Mouse (Mus musculus) skeletal muscle tissue, adult 2 months (tissue): ENCODE results near the gene Btg2.

Experiments
- DNase-seq: peaks from one replicate; pipeline ENCODE4 v3.0.0-alpha.2; 2012; ENCODE audit warnings: low read depth, low spot score

The Btg2 gene

DNA sequence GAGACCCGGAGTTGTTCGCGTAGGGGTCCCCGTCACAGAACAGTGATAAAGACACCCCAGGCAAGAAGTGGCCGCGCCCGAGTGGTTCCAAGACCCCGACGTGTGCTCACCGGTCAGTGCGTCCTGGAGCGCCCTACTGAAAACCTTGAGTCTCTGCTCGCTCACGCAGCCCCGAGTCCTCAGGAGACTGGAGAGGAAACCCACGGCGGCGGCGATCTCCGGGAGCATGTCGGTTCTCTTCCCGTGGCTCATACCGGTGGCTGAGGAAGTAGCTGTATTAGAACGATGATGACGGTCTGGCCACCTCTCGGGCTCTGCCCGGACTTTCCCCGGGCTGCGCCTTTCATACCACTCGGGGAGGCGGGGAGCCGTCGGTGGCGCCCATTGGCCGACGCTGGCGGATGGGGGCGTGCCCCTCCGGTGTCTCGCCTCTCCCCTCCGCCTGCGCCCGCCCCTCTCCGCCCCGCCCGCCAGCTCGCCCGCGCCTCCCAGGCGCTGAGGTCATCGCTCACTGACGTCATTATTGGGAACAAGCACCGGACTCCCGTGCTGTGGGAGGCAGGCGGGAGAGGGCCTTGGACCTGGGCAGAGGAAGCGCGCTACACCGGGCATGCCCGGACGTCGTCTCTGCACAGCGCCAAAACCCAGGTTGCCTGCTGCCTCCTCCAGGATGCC is at the start of gene Btg2:
Gene Btg2 (minus strand): TSS at position 319 of the 675 bp plus-strand sequence.
- DNase-seq = peak; percentile 99

GRCm38 (mm10) chr1:134122195-134122594 is 43.3 kb upstream of the Btg2 start:
- no peak for DNase-seq

DNA sequence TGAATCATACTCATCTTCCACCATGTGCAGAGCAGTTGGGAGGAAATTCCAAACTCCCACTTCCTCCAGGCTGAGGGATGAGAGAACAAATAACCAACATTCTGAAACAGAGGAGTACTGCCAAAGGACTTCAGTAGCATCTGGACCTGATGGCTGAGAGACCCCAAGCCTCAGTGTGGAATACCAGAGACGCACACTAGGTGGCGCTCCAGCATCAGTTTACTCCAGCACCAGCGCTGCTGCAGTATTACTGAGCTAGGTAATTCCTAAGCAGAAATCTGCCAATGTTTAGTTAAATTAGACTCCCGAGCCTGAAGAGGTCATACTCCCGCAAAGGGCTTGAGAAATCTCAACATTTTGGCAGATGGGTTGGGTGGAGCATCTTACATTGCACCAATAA is 41.3 kb upstream of the Btg2 start:
- DNase-seq = peak; percentile 62

- no peak for DNase-seq
Observed at GRCm38 (mm10) chr1:134117110-134117509, 38.2 kb upstream of the Btg2 start.

DNA sequence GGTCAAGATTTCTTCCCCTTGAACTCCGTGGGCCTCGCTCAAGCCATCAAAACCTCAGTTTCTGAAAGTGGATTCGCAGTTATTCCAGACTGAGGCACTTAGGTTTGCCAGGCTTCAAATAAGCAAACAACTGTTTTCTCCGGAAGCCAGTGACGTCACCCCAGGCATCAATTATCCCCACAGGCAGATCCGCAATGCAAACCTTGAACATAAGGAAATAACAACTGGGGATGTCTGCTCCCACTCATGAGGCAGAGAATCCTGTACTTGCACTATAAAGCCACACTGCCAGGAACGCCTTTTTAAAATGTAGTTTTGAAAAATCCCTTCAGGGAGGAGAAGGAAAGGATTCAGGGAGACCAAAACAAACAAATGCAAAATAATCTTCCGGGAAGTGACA is 36.5 kb upstream of the Btg2 start:
- DNase-seq = no peak

DNA sequence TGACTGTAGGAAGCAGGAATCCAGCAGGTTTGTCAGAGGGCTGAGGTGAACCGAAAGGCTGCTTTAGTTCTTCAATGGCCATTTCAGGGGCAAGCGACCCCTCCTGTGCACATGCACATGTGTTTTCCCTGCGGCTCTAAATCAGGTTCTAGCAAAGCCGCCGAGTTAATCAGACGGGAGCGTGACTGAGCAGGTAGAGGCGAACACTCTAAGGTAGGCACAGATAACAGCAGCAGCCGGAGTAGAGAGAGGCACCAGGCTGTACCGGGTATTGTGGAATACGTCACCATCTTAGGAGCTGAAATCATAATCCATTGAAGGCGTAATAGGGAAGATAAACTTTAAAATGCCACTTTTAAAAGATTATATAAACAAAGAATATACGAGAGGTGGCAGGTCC is 35.8 kb upstream of the Btg2 start:
- DNase-seq = no peak

- no peak for DNase-seq
Observed at GRCm38 (mm10) chr1:134114018-134114417, 35.1 kb upstream of the Btg2 start.

DNA sequence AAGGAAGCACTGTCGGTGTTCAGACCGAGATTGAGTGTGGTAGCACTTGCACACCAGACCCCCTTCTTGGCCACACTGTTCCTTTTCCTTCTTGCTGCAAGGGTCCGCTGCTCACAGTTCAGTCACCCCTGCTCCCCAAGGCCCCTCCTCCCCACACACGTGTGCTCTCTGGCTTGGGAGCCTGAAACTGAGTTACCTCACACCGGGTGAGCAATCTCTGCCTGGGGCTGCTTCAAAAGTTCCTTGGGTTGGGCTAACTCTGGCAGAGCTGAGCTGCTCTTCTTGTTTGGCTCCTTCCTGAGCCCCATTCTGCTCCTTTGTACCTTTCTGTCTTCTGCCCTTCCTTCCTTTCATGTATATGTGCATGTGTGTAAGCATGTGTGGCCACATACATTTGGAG is 34.6 kb upstream of the Btg2 start:
- no peak for DNase-seq

- no peak for DNase-seq
Observed at GRCm38 (mm10) chr1:134110979-134111378, 32.1 kb upstream of the Btg2 start, which contains the start of gene Chit1. Chit1 (plus strand) TSS chr1:134111242.

- DNase-seq = no peak
Observed at GRCm38 (mm10) chr1:134110449-134110848, 31.5 kb upstream of the Btg2 start.

DNA sequence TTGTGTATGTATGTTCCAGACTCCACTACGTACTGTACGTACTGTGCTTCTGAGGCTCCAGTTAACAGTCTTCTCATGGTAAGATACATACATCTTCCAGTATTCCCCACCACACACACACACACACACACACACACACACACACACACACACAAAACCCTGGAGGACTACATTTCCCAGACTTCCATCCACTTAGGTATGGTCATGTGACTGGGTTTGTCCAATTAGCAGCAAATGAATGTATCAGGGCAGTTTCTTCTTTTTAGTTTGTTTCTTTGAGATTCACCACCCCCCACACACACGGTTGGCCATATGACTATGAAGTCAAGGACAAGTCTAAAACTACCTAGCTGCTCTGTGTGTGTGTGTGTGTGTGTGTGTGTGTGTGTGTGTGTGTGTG is 31.1 kb upstream of the Btg2 start:
- DNase-seq = no peak

GRCm38 (mm10) chr1:134107777-134108176 is 28.9 kb upstream of the Btg2 start:
- DNase-seq = no peak

- peak; percentile 57 for DNase-seq
Observed at GRCm38 (mm10) chr1:134106719-134107118, 27.8 kb upstream of the Btg2 start.

GRCm38 (mm10) chr1:134105764-134106430 is 27.0 kb upstream of the Btg2 start:
- DNase-seq = no peak

DNA sequence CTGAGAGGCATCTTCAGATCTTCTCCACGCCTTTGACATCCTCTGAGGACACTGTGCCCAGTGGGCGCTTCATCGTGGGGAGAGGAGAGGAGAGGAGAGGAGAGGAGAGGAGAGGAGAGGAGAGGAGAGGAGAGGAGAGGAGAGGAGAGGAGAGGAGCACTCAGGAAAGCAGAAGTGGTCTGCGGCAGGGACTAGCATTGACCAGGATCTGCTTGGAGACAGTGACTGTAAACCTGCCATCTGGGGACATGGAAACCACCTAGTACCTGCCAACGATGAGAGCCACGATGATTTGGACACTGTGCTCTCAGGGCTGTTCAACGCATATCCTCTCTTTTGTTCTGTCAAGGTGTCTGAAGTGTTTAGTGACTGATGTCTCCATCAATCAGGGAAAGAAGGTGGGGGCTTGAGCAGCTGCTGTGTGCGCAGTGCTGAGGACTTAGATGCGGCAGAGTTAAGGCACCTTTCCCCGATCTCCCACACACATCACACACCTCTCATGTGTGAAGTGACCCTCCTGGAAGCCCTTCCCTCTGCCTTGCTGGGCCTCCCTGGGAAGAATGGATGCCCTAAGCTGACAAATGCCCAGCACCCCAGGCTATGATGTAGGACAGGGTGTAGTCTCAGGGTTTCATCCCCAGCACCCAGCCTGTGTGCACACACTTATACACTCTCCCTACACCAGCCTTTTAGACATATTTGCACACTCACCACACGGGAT is 26.3 kb upstream of the Btg2 start:
- no peak for DNase-seq

DNA sequence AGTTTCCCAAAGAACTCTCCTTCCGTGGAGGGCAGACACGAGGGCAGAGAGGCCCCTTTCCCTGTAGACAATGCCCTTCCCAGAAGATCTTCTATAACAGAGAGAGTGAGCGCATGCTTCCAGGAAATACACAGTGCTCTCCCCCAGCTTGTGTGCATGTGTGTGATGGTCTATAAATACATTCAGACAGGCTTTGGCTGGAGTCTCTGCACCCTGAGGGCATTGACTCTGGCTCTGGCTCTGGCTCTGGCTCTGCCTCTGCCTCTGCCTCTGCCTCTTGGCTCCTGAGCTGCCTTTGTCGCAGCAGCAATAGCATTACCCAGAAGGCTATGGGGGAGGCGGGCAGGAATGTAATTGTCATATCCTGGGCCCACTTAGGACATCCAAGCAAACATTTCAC is 24.9 kb upstream of the Btg2 start:
- DNase-seq = peak; percentile 79

DNA sequence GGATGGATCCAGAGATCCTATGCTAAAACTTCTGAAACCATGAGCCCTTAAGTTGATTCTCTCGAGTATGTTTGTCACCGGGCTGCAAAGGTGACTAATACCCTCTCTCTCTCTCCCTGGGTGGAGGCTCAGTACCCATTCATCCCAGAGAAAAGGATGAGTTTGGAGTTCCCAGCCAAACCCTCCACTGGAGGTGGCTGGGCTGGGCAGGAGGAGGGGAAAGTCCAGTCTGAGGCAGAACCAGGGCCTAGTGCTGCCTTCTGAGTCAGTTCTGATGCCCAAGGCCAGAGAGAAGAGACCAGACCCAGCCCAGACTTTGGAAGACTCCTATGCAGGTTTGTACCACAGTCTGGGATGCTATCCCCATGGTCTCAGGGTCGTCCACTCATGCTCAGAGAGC is 22.7 kb upstream of the Btg2 start:
- DNase-seq = no peak

DNA sequence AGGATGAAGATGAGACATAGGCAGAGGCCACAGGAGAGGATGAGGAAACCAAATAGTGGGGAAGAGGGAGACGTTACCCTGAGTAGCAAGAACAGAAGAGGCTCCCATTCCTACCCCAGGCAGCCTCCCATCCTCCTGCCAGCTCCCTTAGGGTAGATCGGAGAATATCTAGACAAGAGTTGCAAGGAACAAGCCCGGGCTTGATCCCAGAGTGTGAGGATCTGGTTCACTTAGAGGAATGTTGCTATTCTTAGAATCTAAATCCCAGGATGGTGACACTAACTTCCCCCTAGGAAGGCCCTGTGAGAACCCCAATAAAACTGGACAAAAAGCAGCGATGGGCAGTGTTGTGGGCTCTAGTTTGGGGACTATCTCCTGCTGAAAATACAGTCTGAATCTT is 22.0 kb upstream of the Btg2 start:
- DNase-seq = no peak

- DNase-seq = no peak
Observed at GRCm38 (mm10) chr1:134100401-134100800, 21.5 kb upstream of the Btg2 start.

DNA sequence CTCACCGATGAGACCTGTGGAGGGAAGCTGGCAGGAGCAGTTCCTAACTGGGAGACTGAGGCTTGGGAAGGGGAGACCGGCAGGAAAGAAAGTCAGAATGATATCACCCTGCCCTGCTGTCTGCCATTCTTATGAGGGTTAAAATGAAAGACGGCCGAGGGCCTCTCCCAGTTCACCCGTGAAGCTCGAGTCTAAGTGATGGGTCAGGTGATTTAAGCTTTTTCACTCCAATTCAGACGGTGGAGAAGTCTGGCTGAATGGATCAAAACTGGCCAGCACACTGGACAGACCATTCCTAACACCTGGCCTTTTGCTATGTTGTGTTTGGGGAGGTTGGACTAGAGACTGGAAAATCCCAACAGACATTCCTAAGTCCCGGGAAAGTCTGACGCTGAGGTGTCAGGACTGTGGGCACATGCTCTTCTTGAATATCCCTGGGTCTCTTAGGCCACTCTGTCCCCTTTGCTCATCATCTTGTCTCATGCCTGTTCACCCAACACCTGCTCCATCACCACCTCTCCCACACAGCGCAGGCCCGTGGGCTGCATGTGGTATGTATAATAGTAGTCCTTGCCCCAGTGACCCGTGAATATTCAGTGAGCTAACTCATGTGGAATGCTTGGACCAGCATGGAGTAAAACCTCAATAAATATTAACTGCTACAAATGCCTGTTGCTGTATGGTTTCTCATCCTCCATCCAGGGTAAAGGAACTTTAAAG is 20.8 kb upstream of the Btg2 start:
- DNase-seq = peak; percentile 55

DNA sequence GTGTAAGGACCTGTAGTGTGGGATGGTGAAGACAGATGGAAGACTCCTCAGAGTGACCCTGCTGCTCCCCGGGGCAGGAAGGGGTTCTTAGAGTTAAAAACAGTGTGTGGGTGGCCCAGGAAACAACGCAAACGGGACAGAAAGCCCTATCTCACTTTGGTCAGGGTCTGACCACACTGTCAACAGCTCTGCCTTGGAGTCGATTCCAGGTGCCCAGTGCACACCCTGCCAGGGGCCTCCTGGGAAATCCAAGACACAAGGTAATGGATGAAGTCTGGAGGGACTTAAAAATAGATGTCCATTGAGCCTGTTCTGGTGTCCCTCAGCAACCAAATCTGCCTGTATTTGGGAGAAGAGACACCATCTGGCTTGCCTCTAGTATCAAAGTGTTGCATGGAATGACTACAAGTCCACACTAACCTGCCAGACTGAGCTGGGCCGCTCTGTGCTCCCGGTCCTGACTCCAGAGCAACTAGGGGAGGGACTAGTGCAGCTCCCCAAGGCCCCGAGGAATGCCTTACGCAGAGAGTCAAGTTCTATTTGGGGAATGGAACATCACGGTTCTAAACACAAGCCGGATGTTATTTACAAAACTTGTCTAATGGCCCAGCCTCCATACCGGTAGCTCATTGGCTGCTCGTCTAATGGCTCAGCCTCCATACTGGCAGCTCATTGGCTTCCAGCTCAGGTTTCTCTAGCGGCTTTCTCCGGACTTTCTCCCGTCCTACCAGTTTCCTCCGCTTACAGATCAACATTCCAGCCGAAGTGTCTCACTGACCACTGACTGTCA is 20.0 kb upstream of the Btg2 start:
- peak; percentile 99 for DNase-seq
